Mouse (Mus musculus) midbrain, postnatal 0 days (tissue): ENCODE measurements at regions not wholly inside any gene's neighbourhood (a gene's known extent, or its start where the extent isn't known, plus 50 kb on each side); places are given as distances from the start of the nearest gene placed in this dataset.

Source experiments
- ATAC-seq: fragments of 200-750 bp; cut with Nextera tagmentation; 2 replicates; pipeline ENCODE4 v1.8.0; 2017; ENCODE audit warnings: moderate number of reproducible peaks, mild to moderate bottlenecking, moderate TSS enrichment, moderate library complexity; ENCODE audit not compliant: low FRiP score
- DNase-seq: peaks from one replicate; pipeline ENCODE4 v3.0.0-alpha.2; 2015; ENCODE audit warnings: low spot score
- H3K27ac ChIP-seq: fragments of 300-500 bp; sonication (generic); 2 replicates; pipeline ENCODE4 v1.5.1; 2014; ENCODE audit warnings: low read depth, mild to moderate bottlenecking, low read length, mixed read lengths
- H3K27me3 ChIP-seq: fragments of 300-500 bp; sonication (generic); 2 replicates; pipeline ENCODE4 v1.6.1; 2014; ENCODE audit warnings: low read length, control low read depth, mixed read lengths; ENCODE audit not compliant: insufficient read depth
- H3K36me3 ChIP-seq: fragments of 300-500 bp; sonication (generic); 2 replicates; pipeline ENCODE4 v1.6.1; 2014; ENCODE audit warnings: low read length, control low read depth, mixed read lengths; ENCODE audit not compliant: insufficient read depth
- H3K4me1 ChIP-seq: fragments of 300-500 bp; sonication (generic); 2 replicates; pipeline ENCODE4 v1.6.1; 2014; ENCODE audit warnings: mild to moderate bottlenecking, control low read depth, antibody characterized with exemption, low read length, mixed read lengths; ENCODE audit not compliant: insufficient read depth
- H3K4me2 ChIP-seq: fragments of 300-500 bp; sonication (generic); 2 replicates; pipeline ENCODE4 v1.6.1; 2014; ENCODE audit warnings: low read depth, mild to moderate bottlenecking, low read length, mixed read lengths; ENCODE audit not compliant: poor library complexity, severe bottlenecking
- H3K4me3 ChIP-seq: fragments of 300-500 bp; sonication (generic); 2 replicates; pipeline ENCODE4 v1.5.1; 2014; ENCODE audit warnings: low read depth, mild to moderate bottlenecking, low read length, moderate library complexity
- H3K9ac ChIP-seq: fragments of 300-500 bp; sonication (generic); replicated peaks from 2 replicates; pipeline ENCODE4 v1.6.1; 2014; ENCODE audit warnings: mild to moderate bottlenecking, low read length, moderate library complexity, mixed read lengths; ENCODE audit not compliant: poor library complexity, severe bottlenecking
- H3K9me3 ChIP-seq: fragments of 300-500 bp; sonication (generic); 2 replicates; pipeline ENCODE4 v1.6.1; 2016; ENCODE audit warnings: low read length, control low read depth
- CTCF ChIP-seq: IDR thresholded peaks from 2 replicates; pipeline ENCODE4 v1.5.1; 2016; ENCODE audit warnings: antibody characterized with exemption, mild to moderate bottlenecking

- no peak overlapping the region for H3K27ac ChIP-seq
- no peaks in the 10 kb centered on the region for H3K9me3 ChIP-seq
- peak; percentile 41; the same call in 1 of the 2 replicates for TF ChIP-seq CTCF
- no peaks in the 10 kb centered on the region for H3K27me3 ChIP-seq
- no peak overlapping the region for H3K4me3 ChIP-seq
- DNase-seq (no peak), ATAC-seq (no peak)
- no peaks in the 10 kb centered on the region for H3K36me3 ChIP-seq
- H3K4me1 ChIP-seq, result no peaks in the 10 kb centered on the region
- no peak overlapping the region for H3K9ac ChIP-seq
- no peak overlapping the region for H3K4me2 ChIP-seq
These were observed 938.1 kb upstream of the Lrfn5 start for GRCm38 (mm10) chr12:60584846-60585245.
